Mouse (Mus musculus): Measurements from ENCODE around the gene Trem2.

DNA sequence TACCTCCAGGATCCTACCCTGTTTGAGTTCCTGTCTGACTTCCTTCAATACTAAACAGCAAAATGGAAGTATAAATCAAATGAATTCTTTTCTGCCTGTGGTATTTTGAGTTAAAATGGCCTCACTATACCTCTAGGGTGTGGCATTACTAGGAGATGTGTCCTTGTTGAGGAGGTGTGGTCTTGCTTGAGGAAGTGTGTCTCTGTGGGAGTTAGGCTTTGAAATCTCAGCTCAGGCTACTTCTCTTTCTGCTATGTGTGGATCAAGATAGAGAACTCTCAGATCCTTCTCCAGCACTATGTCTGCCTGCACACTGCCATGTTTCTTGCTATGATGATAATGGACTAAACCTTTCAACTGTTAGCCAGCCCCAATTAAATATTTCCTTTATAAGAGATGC is 32.8 kb downstream of the Trem2 start:
- TF ChIP-seq CTCF (IDR thresholded peaks at IDR 0.05; ENCODE audit: insufficient read depth, low read length) (no peak), POLR2A (IDR thresholded peaks at IDR 0.05; ENCODE audit: borderline replicate concordance, extremely low read depth, low read depth, low read length) (no peak)

Data from lung, adult 2 months (tissue).